Mouse (Mus musculus) liver, embryonic 14 days (tissue): ENCODE data around the gene Olfr279. TPM values are rescaled to one million over a fixed set of nuclear protein-coding genes. Genes with fewer than 3 reads are reported as not detected.

Source experiments
- polyA plus RNA-seq: library from polyadenylated mRNA; depleted of rRNA; stranded (reverse); fragments of >200 nt; gene quantifications from 2 replicates; pipeline ENCODE4 v1.2.3, GENCODE M21; 2012; rRNA removed

Olfr279 gene
- polyA plus RNA-seq: not detected in 2 replicates

GRCm38 (mm10) chr15:98492102-98492501, at the start of gene Olfr279:
Gene Olfr279, plus strand, starts transcription at chr15:98492402.

GRCm38 (mm10) chr15:98452288-98452687, 39.9 kb upstream of the Olfr279 start, which contains the start of gene Olfr281:
Gene Olfr281, plus strand, starts transcription at chr15:98452588.

GRCm38 (mm10) chr15:98469596-98469995, 22.6 kb upstream of the Olfr279 start, which contains the start of gene OR5BS1P:
Gene OR5BS1P, plus strand, starts transcription at chr15:98469896.

GRCm38 (mm10) chr15:98482701-98483100, 9.5 kb upstream of the Olfr279 start, which contains the start of gene Lalba:
Gene Lalba, minus strand, starts transcription at chr15:98482721.

GRCm38 (mm10) chr15:98533881-98534627, 41.9 kb downstream of the Olfr279 start, which contains the start of gene Kansl2:
Gene Kansl2, minus strand, starts transcription at chr15:98534264.

Other genes with a start within 250 kb of the Olfr279 start
- not detected in 2 replicates for gene H1fnt, start 235.1 kb upstream of the Olfr279 start, polyA plus RNA-seq
- gene Zfp641, start 196.2 kb upstream of the Olfr279 start, polyA plus RNA-seq: 0.09 and 0.12 TPM in 2 replicates
- not detected in 2 replicates for gene Olfr285, start 175.0 kb upstream of the Olfr279 start, polyA plus RNA-seq
- not detected in 2 replicates for gene Olfr284, start 151.4 kb upstream of the Olfr279 start, polyA plus RNA-seq
- gene Olfr283, start 111.5 kb upstream of the Olfr279 start, polyA plus RNA-seq: not detected in 2 replicates
- gene Olfr282, start 61.2 kb upstream of the Olfr279 start, polyA plus RNA-seq: not detected in 2 replicates
- not detected in 2 replicates for gene Olfr281, start 39.8 kb upstream of the Olfr279 start, polyA plus RNA-seq
- gene OR5BS1P, start 22.5 kb upstream of the Olfr279 start, polyA plus RNA-seq: not detected in 2 replicates
- not detected in 2 replicates for gene Lalba, start 9.7 kb upstream of the Olfr279 start, polyA plus RNA-seq
- 21.1 and 25.0 TPM in 2 replicates for gene Kansl2, start 41.9 kb downstream of the Olfr279 start, polyA plus RNA-seq
- 8.6 and 10.0 TPM in 2 replicates for gene Ccnt1, start 78.5 kb downstream of the Olfr279 start, polyA plus RNA-seq
- gene 4930415O20Rik, start 78.6 kb downstream of the Olfr279 start, polyA plus RNA-seq: not detected in 2 replicates
- gene Adcy6, start 117.7 kb downstream of the Olfr279 start, polyA plus RNA-seq: 11.1 and 13.4 TPM in 2 replicates
- gene Cacnb3, start 138.4 kb downstream of the Olfr279 start, polyA plus RNA-seq: 0.82 and 1.4 TPM in 2 replicates
- 24.9 and 26.3 TPM in 2 replicates for gene Ddx23, start 170.5 kb downstream of the Olfr279 start, polyA plus RNA-seq
- 0.52 and 0.66 TPM in 2 replicates for gene Rnd1, start 185.1 kb downstream of the Olfr279 start, polyA plus RNA-seq
- not detected in 2 replicates for gene Ccdc65, start 215.8 kb downstream of the Olfr279 start, polyA plus RNA-seq
- gene Fkbp11, start 235.8 kb downstream of the Olfr279 start, polyA plus RNA-seq: 63.5 and 71.3 TPM in 2 replicates